Mouse (Mus musculus) C2C12 (cell line): ENCODE measurements around the gene Hyal3.

Experiments
- CTCF ChIP-seq: IDR thresholded peaks from one replicate; pipeline ENCODE4 v1.5.1; 2011; ENCODE audit not compliant: control insufficient read depth, insufficient read depth, insufficient read length
- MAX ChIP-seq: IDR thresholded peaks from one replicate; pipeline ENCODE4 v1.6.1; 2011; ENCODE audit warnings: mild to moderate bottlenecking, control low read depth
- MYOD1 ChIP-seq: IDR thresholded peaks from one replicate; pipeline ENCODE4 v1.6.1; 2011; ENCODE audit warnings: low read depth; ENCODE audit not compliant: control insufficient read depth, insufficient read length
- USF1 ChIP-seq: IDR thresholded peaks from one replicate; pipeline ENCODE4 v1.6.1; 2011; ENCODE audit warnings: low read depth, mild to moderate bottlenecking, control low read depth, moderate library complexity

DNA sequence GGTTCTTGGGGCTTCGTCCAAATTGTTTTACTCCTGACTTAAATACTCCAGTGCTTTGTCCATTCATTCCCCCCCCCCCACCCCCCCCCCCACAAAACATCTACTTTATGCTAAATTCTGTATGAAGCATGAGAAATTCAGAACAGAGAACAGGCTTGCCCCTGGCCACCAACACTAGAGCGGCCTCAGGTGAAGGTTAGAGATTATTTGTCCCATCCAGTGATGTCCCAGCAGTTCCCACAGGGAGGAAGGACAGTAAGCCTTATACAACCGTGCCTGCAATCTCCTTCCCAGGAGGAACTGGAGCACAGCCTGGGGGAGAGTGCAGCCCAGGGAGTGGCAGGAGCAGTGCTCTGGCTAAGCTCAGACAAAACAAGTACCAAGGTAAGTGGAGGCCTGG, 2.0 kb upstream of the Hyal3 start, which contains the start of gene Naa80:
- no peak for TF ChIP-seq CTCF
- no peak for TF ChIP-seq USF1
- TF ChIP-seq MAX: no peak
- no peak for TF ChIP-seq MYOD1
